Mouse (Mus musculus): ENCODE measurements around the gene Lmf2. TPM values are rescaled to one million over a fixed set of nuclear protein-coding genes. Genes with fewer than 3 reads are reported as not detected.

Gene Lmf2
- polyA plus RNA-seq, 1 experiment from 2014 or later: 47.0 TPM

DNA sequence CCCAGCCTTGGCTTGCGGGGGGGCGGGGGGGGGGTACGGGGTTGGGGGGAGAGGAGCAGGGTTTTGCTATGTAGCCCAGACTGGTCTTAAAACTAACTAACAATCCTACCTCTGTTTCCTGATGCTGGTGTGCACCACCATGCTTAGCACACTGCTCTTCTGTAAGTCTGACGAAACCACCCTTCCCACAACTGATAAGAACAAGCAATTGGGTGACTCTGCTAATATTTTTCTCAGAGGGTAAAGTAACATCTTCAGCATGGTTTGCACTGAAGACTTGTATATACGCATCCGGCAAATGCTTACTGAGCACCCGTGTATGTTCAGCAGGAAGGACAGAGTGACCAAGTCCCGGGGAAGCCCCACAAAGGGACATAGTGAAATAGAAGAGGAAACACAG, 34.2 kb downstream of the Lmf2 start:
- Histone ChIP-seq H3K9ac (replicated peaks; ENCODE audit: low read depth, low read length) (no peak overlapping the region), H3K4me1 (ENCODE audit: control insufficient read depth, insufficient read depth, low read length) (no peaks in the 10 kb centered on the region), H3K36me3 (ENCODE audit: control insufficient read depth, insufficient read depth, low read length) (no peaks in the 10 kb centered on the region), H3K4me3 (ENCODE audit: low read depth, low read length) (no peak overlapping the region), H3K4me2 (replicated peaks; ENCODE audit: low read depth, low read length) (no peak overlapping the region), H3K9me3 (ENCODE audit: control insufficient read depth, low read depth, low read length) (no peaks in the 10 kb centered on the region), H3K27ac (ENCODE audit: low read length) (no peak overlapping the region), H3K27me3 (ENCODE audit: control insufficient read depth, insufficient read depth, low read length) (no peaks in the 10 kb centered on the region)
- 79% methylated on average over 8 of the region's 8 CpGs for WGBS
- ATAC-seq (ENCODE audit: insufficient number of reproducible peaks, insufficient read depth, low FRiP score, low read depth): no peak

DNA sequence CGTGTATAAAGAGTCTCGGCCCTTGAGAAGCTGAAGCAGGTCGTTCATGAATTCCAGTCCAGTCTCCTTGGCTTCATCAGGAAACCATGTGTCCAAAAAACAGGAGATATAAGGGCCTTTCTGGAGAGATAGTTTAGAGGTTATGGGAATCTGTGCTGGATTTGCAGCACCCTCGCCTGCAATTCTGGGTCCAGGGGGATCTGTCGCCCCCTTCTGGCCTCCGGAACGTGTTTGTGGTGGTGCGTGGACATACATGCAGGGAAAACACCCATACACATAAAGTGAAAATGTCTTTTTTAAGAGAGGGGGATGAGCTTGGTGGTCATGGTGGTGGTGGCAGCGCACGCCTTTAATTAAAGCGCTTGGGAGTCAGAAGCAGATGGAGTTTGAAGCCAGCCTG, 39.3 kb downstream of the Lmf2 start:
- Histone ChIP-seq H3K9ac (replicated peaks; ENCODE audit: low read depth, low read length) (no peak overlapping the region), H3K4me3 (ENCODE audit: low read depth, low read length) (no peak overlapping the region), H3K36me3 (ENCODE audit: control insufficient read depth, insufficient read depth, low read length) (no peaks in the 10 kb centered on the region), H3K4me2 (replicated peaks; ENCODE audit: low read depth, low read length) (no peak overlapping the region), H3K27me3 (ENCODE audit: control insufficient read depth, insufficient read depth, low read length) (no peaks in the 10 kb centered on the region), H3K27ac (ENCODE audit: low read length) (no peak overlapping the region), H3K9me3 (ENCODE audit: control insufficient read depth, low read depth, low read length) (no peaks in the 10 kb centered on the region), H3K4me1 (ENCODE audit: control insufficient read depth, insufficient read depth, low read length) (peaks cover 21% of the 10 kb centered on the region)
- ATAC-seq (ENCODE audit: insufficient number of reproducible peaks, insufficient read depth, low FRiP score, low read depth): no peak
- 68% methylated on average over 11 of the region's 11 CpGs for WGBS

DNA sequence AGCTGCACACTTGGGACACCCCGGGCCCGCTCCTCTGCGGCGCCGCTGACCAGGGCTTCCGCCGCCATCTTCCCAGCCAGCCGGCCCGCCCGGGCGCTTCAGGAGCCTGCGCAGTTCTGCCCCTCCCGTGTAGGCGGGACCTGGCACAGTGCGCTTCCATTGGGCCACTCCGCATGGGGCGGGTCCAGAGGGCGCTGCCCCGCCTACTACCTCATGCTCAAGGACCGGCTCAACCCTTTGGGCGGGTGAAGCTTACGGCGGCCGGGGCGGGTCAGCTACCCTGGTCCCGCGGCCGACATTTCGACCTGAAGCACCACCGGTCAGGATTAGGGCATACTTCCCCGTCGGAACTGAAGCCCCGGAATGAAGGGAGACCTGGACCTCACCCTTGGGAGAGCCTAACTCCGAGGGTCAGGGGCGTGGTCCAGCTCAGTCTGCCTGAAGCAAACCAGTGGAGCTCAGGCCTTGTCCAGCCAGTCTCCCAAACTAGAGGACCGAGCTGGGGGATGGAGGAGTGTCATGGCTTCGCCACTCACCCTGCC, 40.2 kb downstream of the Lmf2 start, which contains the start of gene Sbf1:
Gene Sbf1, minus strand, starts transcription at position 122 of the 542 bp plus-strand sequence.
- no peaks in the 10 kb centered on the region for H3K27me3 ChIP-seq (ENCODE audit: control insufficient read depth, insufficient read depth, low read length)
- H3K27ac ChIP-seq (ENCODE audit: low read length): no peak within 1 kb of the TSS
- no peaks in the 10 kb centered on the region for H3K9me3 ChIP-seq (ENCODE audit: control insufficient read depth, low read depth, low read length)
- H3K4me2 ChIP-seq (replicated peaks; ENCODE audit: low read depth, low read length): peak within 1 kb of the TSS; percentile 75
- H3K4me1 ChIP-seq (ENCODE audit: control insufficient read depth, insufficient read depth, low read length): peaks cover 21% of the 10 kb centered on the region
- H3K4me3 ChIP-seq (ENCODE audit: low read depth, low read length): peak within 1 kb of the TSS; percentile 98
- WGBS: under 1% methylated on average over 37 of the region's 37 CpGs
- H3K36me3 ChIP-seq (ENCODE audit: control insufficient read depth, insufficient read depth, low read length): no peaks in the 10 kb centered on the region
- peak; percentile 100 for ATAC-seq (ENCODE audit: insufficient number of reproducible peaks, insufficient read depth, low FRiP score, low read depth)
- H3K9ac ChIP-seq (replicated peaks; ENCODE audit: low read depth, low read length): peak within 1 kb of the TSS; percentile 87

DNA sequence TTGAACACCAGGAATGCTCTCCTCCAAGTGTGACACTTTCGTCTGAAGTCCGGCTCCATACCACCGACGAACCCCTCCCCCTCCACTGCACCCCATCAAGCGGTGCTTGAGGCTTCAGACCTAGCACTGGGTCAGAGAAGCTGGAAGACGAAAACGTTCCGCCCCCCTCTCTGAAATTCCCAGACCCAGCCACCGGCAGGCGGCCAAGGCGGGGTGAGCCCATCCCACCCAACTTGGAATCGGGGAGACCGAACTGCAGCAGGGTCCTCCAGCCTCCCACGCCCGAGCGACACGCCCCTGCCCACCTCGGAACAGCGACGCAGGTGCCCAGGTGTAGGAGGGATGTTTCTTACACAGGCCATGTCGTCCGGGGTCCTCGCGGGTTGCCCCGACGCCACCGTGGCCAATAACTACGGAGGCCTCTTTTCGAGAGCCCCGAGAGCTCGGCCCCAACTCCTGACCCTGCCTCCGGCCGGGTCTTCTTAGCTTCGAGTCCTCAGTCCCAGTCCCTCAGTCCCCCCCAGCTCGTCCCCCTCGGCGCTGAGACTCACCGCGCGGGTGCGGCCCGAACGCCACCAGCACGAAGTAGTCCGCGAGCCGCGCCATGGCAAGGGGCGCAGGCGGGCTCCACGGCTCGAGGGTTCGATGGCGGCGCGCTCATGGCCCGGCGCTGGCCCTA, 40.8 kb downstream of the Lmf2 start:
- H3K4me3 ChIP-seq (ENCODE audit: low read depth, low read length): peak overlapping the region; percentile 98
- peaks cover 21% of the 10 kb centered on the region for H3K4me1 ChIP-seq (ENCODE audit: control insufficient read depth, insufficient read depth, low read length)
- WGBS: under 1% methylated on average over 58 of the region's 58 CpGs
- H3K27ac ChIP-seq (ENCODE audit: low read length): no peak overlapping the region
- no peaks in the 10 kb centered on the region for H3K36me3 ChIP-seq (ENCODE audit: control insufficient read depth, insufficient read depth, low read length)
- no peaks in the 10 kb centered on the region for H3K9me3 ChIP-seq (ENCODE audit: control insufficient read depth, low read depth, low read length)
- no peaks in the 10 kb centered on the region for H3K27me3 ChIP-seq (ENCODE audit: control insufficient read depth, insufficient read depth, low read length)
- H3K4me2 ChIP-seq (replicated peaks; ENCODE audit: low read depth, low read length): peak overlapping the region; percentile 75
- peak overlapping the region; percentile 87 for H3K9ac ChIP-seq (replicated peaks; ENCODE audit: low read depth, low read length)
- ATAC-seq (ENCODE audit: insufficient number of reproducible peaks, insufficient read depth, low FRiP score, low read depth): peak; percentile 46; the same call in 1 of the 2 replicates

DNA sequence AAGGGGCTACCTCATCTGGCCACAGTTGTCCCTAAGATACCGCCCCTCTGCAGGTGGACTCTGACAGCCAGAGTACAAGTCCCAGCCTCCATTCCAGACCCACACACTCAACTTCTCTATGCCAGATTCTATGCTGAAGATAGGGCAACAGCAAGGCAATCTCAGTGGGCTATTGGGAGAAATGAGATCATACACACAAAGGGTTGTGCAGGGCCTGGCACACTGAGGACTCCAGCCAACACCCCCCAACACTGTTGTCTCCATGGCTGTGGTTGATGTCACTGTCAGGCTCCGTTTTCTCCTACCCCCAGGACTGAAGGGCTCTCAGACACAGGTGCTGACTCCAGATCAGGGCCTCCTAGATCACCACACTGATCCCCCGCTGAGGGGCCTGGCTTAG, 41.4 kb downstream of the Lmf2 start:
- 30% methylated on average over 3 of the region's 3 CpGs for WGBS
- H3K27me3 ChIP-seq (ENCODE audit: control insufficient read depth, insufficient read depth, low read length): no peaks in the 10 kb centered on the region
- no peaks in the 10 kb centered on the region for H3K36me3 ChIP-seq (ENCODE audit: control insufficient read depth, insufficient read depth, low read length)
- H3K4me2 ChIP-seq (replicated peaks; ENCODE audit: low read depth, low read length): peak overlapping the region; percentile 75
- no peak for ATAC-seq (ENCODE audit: insufficient number of reproducible peaks, insufficient read depth, low FRiP score, low read depth)
- H3K4me3 ChIP-seq (ENCODE audit: low read depth, low read length): peak overlapping the region; percentile 98
- peaks cover 21% of the 10 kb centered on the region for H3K4me1 ChIP-seq (ENCODE audit: control insufficient read depth, insufficient read depth, low read length)
- H3K9ac ChIP-seq (replicated peaks; ENCODE audit: low read depth, low read length): peak overlapping the region; percentile 87
- no peaks in the 10 kb centered on the region for H3K9me3 ChIP-seq (ENCODE audit: control insufficient read depth, low read depth, low read length)
- H3K27ac ChIP-seq (ENCODE audit: low read length): no peak overlapping the region

DNA sequence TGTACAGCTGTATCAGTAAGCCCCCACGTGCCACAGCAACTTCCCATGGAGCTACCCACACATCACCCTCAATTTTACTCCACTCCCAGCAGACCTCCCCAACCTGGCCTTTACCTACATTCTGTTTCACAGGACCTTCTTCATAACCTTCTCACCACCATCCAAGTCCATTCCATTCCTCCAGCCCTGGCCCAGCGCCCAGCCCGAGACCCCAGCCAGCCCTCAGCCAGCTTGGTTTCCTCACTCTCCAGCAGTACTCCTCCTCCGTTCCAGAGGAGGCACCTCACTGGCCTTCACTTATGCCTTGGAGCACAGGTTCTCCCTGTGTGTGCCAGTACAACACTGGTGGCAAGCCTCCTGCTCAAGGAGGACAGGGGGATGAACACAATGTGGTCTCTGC, 42.1 kb downstream of the Lmf2 start:
- no peak overlapping the region for H3K9ac ChIP-seq (replicated peaks; ENCODE audit: low read depth, low read length)
- H3K36me3 ChIP-seq (ENCODE audit: control insufficient read depth, insufficient read depth, low read length): no peaks in the 10 kb centered on the region
- no peak overlapping the region for H3K4me3 ChIP-seq (ENCODE audit: low read depth, low read length)
- no peaks in the 10 kb centered on the region for H3K27me3 ChIP-seq (ENCODE audit: control insufficient read depth, insufficient read depth, low read length)
- no peaks in the 10 kb centered on the region for H3K9me3 ChIP-seq (ENCODE audit: control insufficient read depth, low read depth, low read length)
- ATAC-seq (ENCODE audit: insufficient number of reproducible peaks, insufficient read depth, low FRiP score, low read depth): no peak
- H3K27ac ChIP-seq (ENCODE audit: low read length): no peak overlapping the region
- 0 out of 2 replicates have a peak overlapping the region, but pooled peaks have one; percentile 75 for H3K4me2 ChIP-seq (replicated peaks; ENCODE audit: low read depth, low read length)
- WGBS: 55% methylated on average over 4 of the region's 4 CpGs
- H3K4me1 ChIP-seq (ENCODE audit: control insufficient read depth, insufficient read depth, low read length): peaks cover 21% of the 10 kb centered on the region

DNA sequence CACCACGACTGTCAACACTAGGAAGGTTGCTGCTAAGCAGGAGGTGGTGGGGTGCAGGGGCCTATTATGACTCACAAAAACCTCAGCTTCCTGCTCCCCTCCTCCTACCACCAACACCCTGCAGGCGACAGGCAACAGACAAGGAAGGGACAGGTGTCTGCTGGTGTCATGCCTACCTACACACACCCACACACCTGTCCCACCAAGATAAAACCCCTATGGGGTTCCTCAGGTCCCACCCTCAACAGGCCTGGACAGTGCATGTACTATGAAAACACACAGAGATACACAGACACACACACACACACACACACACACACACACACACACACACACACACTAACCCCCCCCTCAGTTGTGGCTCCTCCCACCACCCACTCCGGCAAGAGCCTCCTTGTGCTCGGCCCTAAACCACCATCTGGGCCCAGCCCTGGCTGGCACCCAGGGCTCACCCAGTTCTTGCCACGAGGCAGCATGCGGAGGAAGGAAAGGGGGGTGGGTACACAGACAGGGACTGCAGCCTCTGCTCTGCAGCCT, 45.4 kb downstream of the Lmf2 start:
- H3K4me2 ChIP-seq (replicated peaks; ENCODE audit: low read depth, low read length): no peak overlapping the region
- peaks cover 19% of the 10 kb centered on the region for H3K36me3 ChIP-seq (ENCODE audit: control insufficient read depth, insufficient read depth, low read length)
- no peak overlapping the region for H3K4me3 ChIP-seq (ENCODE audit: low read depth, low read length)
- H3K4me1 ChIP-seq (ENCODE audit: control insufficient read depth, insufficient read depth, low read length): peaks cover 21% of the 10 kb centered on the region
- 71% methylated on average over 6 of the region's 6 CpGs for WGBS
- H3K9me3 ChIP-seq (ENCODE audit: control insufficient read depth, low read depth, low read length): no peaks in the 10 kb centered on the region
- no peak overlapping the region for H3K9ac ChIP-seq (replicated peaks; ENCODE audit: low read depth, low read length)
- no peaks in the 10 kb centered on the region for H3K27me3 ChIP-seq (ENCODE audit: control insufficient read depth, insufficient read depth, low read length)
- no peak overlapping the region for H3K27ac ChIP-seq (ENCODE audit: low read length)
- no peak for ATAC-seq (ENCODE audit: insufficient number of reproducible peaks, insufficient read depth, low FRiP score, low read depth)

DNA sequence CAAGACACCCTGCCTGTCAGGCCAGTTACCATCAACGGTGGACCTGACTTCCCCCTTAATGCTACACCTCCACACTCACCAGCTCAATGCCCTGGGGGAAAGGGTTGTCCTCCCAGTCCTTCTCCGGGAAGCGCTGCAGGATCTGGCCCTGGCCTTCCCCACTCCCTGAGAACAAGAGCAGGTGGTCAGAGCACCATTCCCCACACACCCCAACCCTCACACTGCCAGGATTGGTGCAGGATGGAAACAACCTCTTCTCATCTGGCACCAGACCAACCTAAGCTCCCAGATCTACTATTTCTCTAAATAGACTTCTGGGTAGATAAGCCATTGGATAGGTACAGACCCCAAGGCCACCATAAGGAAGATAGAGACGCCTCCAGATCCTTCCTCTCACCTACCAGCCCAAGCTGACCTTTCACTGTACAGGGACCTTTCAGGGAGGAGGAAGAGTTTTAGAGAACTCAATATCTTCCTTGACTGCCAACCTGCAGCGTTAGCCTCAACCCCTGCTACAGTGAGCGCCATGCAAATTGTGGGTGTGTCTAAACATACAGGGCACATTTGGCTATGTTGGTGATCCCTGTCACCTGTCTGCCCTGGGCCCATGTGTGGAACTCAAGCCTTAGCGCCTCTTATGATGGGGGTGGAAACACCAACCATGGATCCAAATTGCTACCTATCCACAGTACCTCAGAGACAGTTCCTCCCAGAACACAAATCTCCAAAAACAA, 46.9 kb downstream of the Lmf2 start:
- H3K4me2 ChIP-seq (replicated peaks; ENCODE audit: low read depth, low read length): no peak overlapping the region
- no peaks in the 10 kb centered on the region for H3K9me3 ChIP-seq (ENCODE audit: control insufficient read depth, low read depth, low read length)
- no peak overlapping the region for H3K9ac ChIP-seq (replicated peaks; ENCODE audit: low read depth, low read length)
- 80% methylated on average over 7 of the region's 7 CpGs for WGBS
- no peaks in the 10 kb centered on the region for H3K27me3 ChIP-seq (ENCODE audit: control insufficient read depth, insufficient read depth, low read length)
- no peak overlapping the region for H3K27ac ChIP-seq (ENCODE audit: low read length)
- H3K4me3 ChIP-seq (ENCODE audit: low read depth, low read length): no peak overlapping the region
- peaks cover 28% of the 10 kb centered on the region for H3K36me3 ChIP-seq (ENCODE audit: control insufficient read depth, insufficient read depth, low read length)
- peaks cover 13% of the 10 kb centered on the region; the same call in 1 of the 2 replicates for H3K4me1 ChIP-seq (ENCODE audit: control insufficient read depth, insufficient read depth, low read length)
- ATAC-seq (ENCODE audit: insufficient number of reproducible peaks, insufficient read depth, low FRiP score, low read depth): no peak

All from stomach, embryonic 14.5 days (tissue).